Mouse (Mus musculus) small intestine, adult 2 months (tissue): Measurements from ENCODE around the gene Glis2.

Source experiments
- CTCF ChIP-seq: fragments of 200-500 bp; IDR thresholded peaks from 2 replicates; pipeline ENCODE4 v1.5.1; 2012; ENCODE audit warnings: low read depth, mild to moderate bottlenecking, control low read depth, inconsistent platforms, low read length, moderate library complexity, mixed read lengths; ENCODE audit not compliant: insufficient replicate concordance, insufficient read length; ENCODE audit errors: extremely low read depth
- POLR2A ChIP-seq: fragments of 200-500 bp; IDR thresholded peaks from 2 replicates; pipeline ENCODE4 v1.6.1; 2012; ENCODE audit warnings: low read depth, mild to moderate bottlenecking, control low read depth, inconsistent platforms, low read length, moderate library complexity

DNA sequence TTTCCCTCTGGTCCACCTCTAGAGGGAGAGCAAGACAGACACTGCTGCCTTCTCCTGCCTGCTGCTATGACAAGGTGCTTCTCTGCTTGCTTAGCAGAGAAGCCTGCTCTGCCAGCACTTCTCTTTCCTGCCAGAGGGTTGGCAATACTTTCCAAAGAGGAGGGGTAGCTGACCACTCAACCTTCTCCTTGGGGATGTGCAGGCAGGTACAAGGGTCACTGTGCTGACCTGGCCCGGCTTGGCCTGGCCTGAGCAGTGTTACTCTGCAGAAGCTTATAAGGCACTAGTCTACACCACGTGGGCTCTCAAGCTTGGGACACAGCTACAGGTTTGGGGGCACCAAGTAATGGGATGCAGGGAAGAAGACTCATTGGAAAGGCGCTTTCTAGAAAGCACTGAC is 20.1 kb downstream of the Glis2 start:
- TF ChIP-seq POLR2A = no peak
- TF ChIP-seq CTCF = no peak
